Mouse (Mus musculus): Measurements from ENCODE around the gene Gm17087. TPM values are rescaled to one million over a fixed set of nuclear protein-coding genes. Genes with fewer than 3 reads are reported as not detected.
A peak's percentile ranks its signal among the peaks of the same experiment; 100 is the strongest.

Gm17087 gene
- polyA plus RNA-seq, 1 experiment from 2014 or later: not detected

- no peak overlapping the region for H3K4me2 ChIP-seq (ENCODE audit: low read depth, low read length)
- H3K27ac ChIP-seq (ENCODE audit: low read length): no peak overlapping the region
- H3K9me3 ChIP-seq (replicated peaks; ENCODE audit: control insufficient read depth, low read length): no peaks in the 10 kb centered on the region
- H3K36me3 ChIP-seq (ENCODE audit: control insufficient read depth, insufficient read depth, low read length): no peaks in the 10 kb centered on the region
- 74% methylated on average over 3 of the region's 3 CpGs for WGBS
- H3K4me3 ChIP-seq (replicated peaks; ENCODE audit: low read length): no peak overlapping the region
- no peak overlapping the region for H3K9ac ChIP-seq (ENCODE audit: low read length)
- peaks cover 31% of the 10 kb centered on the region for H3K27me3 ChIP-seq (ENCODE audit: control insufficient read depth, insufficient read depth, low read length)
- H3K4me1 ChIP-seq (ENCODE audit: control insufficient read depth, insufficient read depth, low read length): peaks cover 12% of the 10 kb centered on the region
- no peak for ATAC-seq (ENCODE audit: insufficient read depth, low FRiP score)
Measured at GRCm38 (mm10) chr17:8528641-8529040, 38.1 kb downstream of the Gm17087 start.

DNA sequence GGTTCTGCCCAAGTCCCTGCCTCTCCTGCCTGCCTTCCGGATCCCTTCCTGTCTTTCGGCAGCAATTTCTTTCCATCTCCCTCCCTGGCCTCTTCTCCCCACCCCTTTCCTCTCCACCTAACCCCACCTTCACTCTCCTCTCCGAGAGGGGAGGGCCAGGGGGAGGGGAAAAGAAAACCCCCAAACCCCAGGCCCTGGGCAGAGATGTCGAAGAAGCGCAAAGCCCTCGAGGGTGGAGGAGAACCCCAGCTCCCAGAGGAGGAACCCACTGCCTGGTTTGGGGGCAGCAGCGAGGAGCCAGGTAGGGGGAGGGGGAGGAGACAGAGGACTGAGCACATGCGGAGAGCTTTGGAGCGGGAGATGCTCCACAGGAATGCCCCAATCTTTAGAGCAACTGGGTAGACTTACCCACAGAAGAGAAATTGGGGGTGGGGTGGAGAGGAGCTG lies 39.9 kb downstream of the Gm17087 start:
- 14% methylated on average over 8 of the region's 9 CpGs for WGBS
- H3K9me3 ChIP-seq (replicated peaks; ENCODE audit: control insufficient read depth, low read length): no peaks in the 10 kb centered on the region
- H3K9ac ChIP-seq (ENCODE audit: low read length): no peak overlapping the region
- H3K4me1 ChIP-seq (ENCODE audit: control insufficient read depth, insufficient read depth, low read length): peaks cover 13% of the 10 kb centered on the region
- no peak for ATAC-seq (ENCODE audit: insufficient read depth, low FRiP score)
- no peak overlapping the region for H3K27ac ChIP-seq (ENCODE audit: low read length)
- H3K27me3 ChIP-seq (ENCODE audit: control insufficient read depth, insufficient read depth, low read length): peaks cover 38% of the 10 kb centered on the region
- H3K4me2 ChIP-seq (ENCODE audit: low read depth, low read length): no peak overlapping the region
- no peak overlapping the region for H3K4me3 ChIP-seq (replicated peaks; ENCODE audit: low read length)
- H3K36me3 ChIP-seq (ENCODE audit: control insufficient read depth, insufficient read depth, low read length): no peaks in the 10 kb centered on the region

GRCm38 (mm10) chr17:8525971-8526740 lies 40.6 kb downstream of the Gm17087 start:
- Histone ChIP-seq H3K4me3 (replicated peaks; ENCODE audit: low read length) (peak overlapping the region; percentile 25; the same call in 1 of the 2 replicates), H3K9ac (ENCODE audit: low read length) (no peak overlapping the region), H3K9me3 (replicated peaks; ENCODE audit: control insufficient read depth, low read length) (no peaks in the 10 kb centered on the region), H3K4me2 (ENCODE audit: low read depth, low read length) (peak overlapping the region; percentile 97), H3K27me3 (ENCODE audit: control insufficient read depth, insufficient read depth, low read length) (peaks cover 38% of the 10 kb centered on the region), H3K27ac (ENCODE audit: low read length) (no peak overlapping the region), H3K4me1 (ENCODE audit: control insufficient read depth, insufficient read depth, low read length) (peaks cover 13% of the 10 kb centered on the region), H3K36me3 (ENCODE audit: control insufficient read depth, insufficient read depth, low read length) (no peaks in the 10 kb centered on the region)
- ATAC-seq (ENCODE audit: insufficient read depth, low FRiP score): no peak
- 6% methylated on average over 21 of the region's 21 CpGs for WGBS

DNA sequence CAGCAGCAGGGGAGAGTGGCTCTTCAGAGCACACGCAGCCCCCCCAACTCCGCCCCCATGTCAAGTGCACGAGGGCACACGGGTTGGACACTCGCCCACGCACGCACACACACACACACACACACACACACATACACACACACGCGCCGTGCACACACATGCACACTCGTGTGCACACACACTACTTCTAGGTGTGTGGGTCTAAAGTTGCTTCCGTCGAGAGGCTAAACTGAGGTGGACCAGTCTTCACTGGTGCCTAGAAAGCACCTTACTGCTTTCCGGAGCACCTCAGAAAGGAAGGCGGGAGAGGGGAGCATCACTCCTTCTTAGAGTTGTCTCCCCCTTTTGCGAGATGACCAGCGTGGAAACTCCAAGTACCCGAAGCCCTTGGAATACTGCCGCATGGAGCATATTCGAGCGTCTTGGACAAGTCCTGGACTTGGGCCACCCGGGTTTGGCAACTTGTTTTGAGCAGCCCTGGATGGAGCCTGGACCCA lies 41.5 kb downstream of the Gm17087 start, which contains the start of gene Pde10a:
Gene Pde10a, plus strand, starts transcription at position 148 of the 497 bp plus-strand sequence.
- H3K4me3 ChIP-seq (replicated peaks; ENCODE audit: low read length): peak within 1 kb of the TSS; percentile 52
- peak; percentile 21; the same call in 1 of the 2 replicates for ATAC-seq (ENCODE audit: insufficient read depth, low FRiP score)
- WGBS: 3% methylated on average over 22 of the region's 22 CpGs
- no peaks in the 10 kb centered on the region for H3K9me3 ChIP-seq (replicated peaks; ENCODE audit: control insufficient read depth, low read length)
- peaks cover 38% of the 10 kb centered on the region for H3K27me3 ChIP-seq (ENCODE audit: control insufficient read depth, insufficient read depth, low read length)
- no peaks in the 10 kb centered on the region for H3K36me3 ChIP-seq (ENCODE audit: control insufficient read depth, insufficient read depth, low read length)
- peak within 1 kb of the TSS; percentile 60 for H3K9ac ChIP-seq (ENCODE audit: low read length)
- H3K4me2 ChIP-seq (ENCODE audit: low read depth, low read length): peak within 1 kb of the TSS; percentile 97
- no peak within 1 kb of the TSS for H3K27ac ChIP-seq (ENCODE audit: low read length)
- H3K4me1 ChIP-seq (ENCODE audit: control insufficient read depth, insufficient read depth, low read length): peaks cover 13% of the 10 kb centered on the region

DNA sequence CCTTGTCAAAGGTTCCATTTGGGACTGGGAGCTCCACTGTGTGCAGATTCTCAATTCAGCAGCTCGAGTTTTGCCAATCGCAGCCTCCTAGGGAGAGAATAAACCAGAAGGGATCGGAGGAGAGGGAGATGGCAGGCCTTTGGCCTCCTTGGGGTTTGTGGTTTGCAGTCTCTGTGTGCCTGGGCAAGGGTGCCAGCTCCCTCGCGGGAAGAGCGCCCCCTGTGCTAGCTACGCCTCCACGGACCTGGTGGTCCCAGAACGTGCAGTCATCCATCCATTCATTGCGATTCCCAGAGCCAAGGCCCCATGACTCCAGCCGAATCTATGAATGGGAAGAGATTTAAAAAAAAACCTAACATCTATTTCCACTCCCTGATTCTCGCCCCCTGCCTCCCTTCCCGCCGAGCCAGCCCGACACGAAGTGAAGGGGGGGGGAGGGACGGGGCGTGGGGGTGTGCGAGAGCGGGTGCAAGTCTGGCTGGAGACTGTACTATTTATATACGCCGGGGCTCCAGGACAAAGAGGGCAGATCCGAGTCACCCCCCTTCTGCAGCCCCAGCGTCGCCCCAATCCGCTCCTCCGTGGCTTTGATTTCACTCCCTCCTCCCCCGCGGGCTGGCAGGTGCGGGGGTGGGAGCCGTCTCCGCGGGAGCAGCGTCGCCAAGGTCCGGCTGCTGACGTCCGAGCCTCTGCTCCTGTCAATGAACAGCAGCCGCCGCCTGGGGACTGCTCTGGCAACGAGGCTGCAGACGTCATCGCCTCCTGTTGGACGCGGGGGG lies 42.2 kb downstream of the Gm17087 start:
- H3K9ac ChIP-seq (ENCODE audit: low read length): peak overlapping the region; percentile 60
- H3K4me3 ChIP-seq (replicated peaks; ENCODE audit: low read length): peak overlapping the region; percentile 52
- H3K27me3 ChIP-seq (ENCODE audit: control insufficient read depth, insufficient read depth, low read length): peaks cover 38% of the 10 kb centered on the region
- no peaks in the 10 kb centered on the region for H3K36me3 ChIP-seq (ENCODE audit: control insufficient read depth, insufficient read depth, low read length)
- under 1% methylated on average over 40 of the region's 45 CpGs for WGBS
- peak; percentile 83 for ATAC-seq (ENCODE audit: insufficient read depth, low FRiP score)
- H3K4me2 ChIP-seq (ENCODE audit: low read depth, low read length): peak overlapping the region; percentile 97
- H3K9me3 ChIP-seq (replicated peaks; ENCODE audit: control insufficient read depth, low read length): no peaks in the 10 kb centered on the region
- H3K4me1 ChIP-seq (ENCODE audit: control insufficient read depth, insufficient read depth, low read length): peaks cover 13% of the 10 kb centered on the region
- H3K27ac ChIP-seq (ENCODE audit: low read length): no peak overlapping the region

DNA sequence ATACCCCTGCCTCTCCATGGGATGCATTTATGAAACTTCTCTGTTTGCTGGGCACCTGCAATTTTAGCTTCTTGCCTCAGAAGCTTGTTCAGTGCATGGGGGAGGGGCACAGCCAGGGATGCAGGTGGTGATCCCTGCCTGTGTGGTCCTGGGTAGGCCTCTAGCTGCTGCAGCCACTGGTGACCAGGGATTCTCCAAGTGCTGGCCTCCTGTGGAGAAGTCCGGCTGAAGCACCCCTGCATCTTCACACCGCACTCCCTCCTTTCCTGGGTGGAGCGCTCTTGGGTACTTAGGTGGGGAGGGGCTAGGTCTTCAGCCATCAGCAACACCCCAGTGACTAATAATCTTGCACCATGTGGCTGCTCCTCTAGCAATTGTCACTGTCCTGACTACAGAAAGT lies 42.8 kb downstream of the Gm17087 start:
- Histone ChIP-seq H3K36me3 (ENCODE audit: control insufficient read depth, insufficient read depth, low read length) (no peaks in the 10 kb centered on the region), H3K4me2 (ENCODE audit: low read depth, low read length) (peak overlapping the region; percentile 97), H3K4me3 (replicated peaks; ENCODE audit: low read length) (peak overlapping the region; percentile 52), H3K27me3 (ENCODE audit: control insufficient read depth, insufficient read depth, low read length) (peaks cover 38% of the 10 kb centered on the region), H3K9me3 (replicated peaks; ENCODE audit: control insufficient read depth, low read length) (no peaks in the 10 kb centered on the region), H3K9ac (ENCODE audit: low read length) (peak overlapping the region; percentile 60), H3K27ac (ENCODE audit: low read length) (no peak overlapping the region), H3K4me1 (ENCODE audit: control insufficient read depth, insufficient read depth, low read length) (peaks cover 13% of the 10 kb centered on the region)
- ATAC-seq (ENCODE audit: insufficient read depth, low FRiP score): no peak
- 20% methylated on average over 3 of the region's 3 CpGs for WGBS

- 76% methylated on average over 6 of the region's 6 CpGs for WGBS
- Histone ChIP-seq H3K36me3 (ENCODE audit: control insufficient read depth, insufficient read depth, low read length) (no peaks in the 10 kb centered on the region), H3K9me3 (replicated peaks; ENCODE audit: control insufficient read depth, low read length) (no peaks in the 10 kb centered on the region), H3K4me1 (ENCODE audit: control insufficient read depth, insufficient read depth, low read length) (no peaks in the 10 kb centered on the region), H3K27ac (ENCODE audit: low read length) (no peak overlapping the region), H3K4me2 (ENCODE audit: low read depth, low read length) (no peak overlapping the region), H3K4me3 (replicated peaks; ENCODE audit: low read length) (no peak overlapping the region), H3K9ac (ENCODE audit: low read length) (no peak overlapping the region), H3K27me3 (ENCODE audit: control insufficient read depth, insufficient read depth, low read length) (no peaks in the 10 kb centered on the region; the same call in 1 of the 2 replicates)
- ATAC-seq (ENCODE audit: insufficient read depth, low FRiP score): no peak
Measured at GRCm38 (mm10) chr17:8516006-8516405, 50.7 kb downstream of the Gm17087 start.
